Mouse (Mus musculus) layer of hippocampus, postnatal 10 days (tissue): Measurements from ENCODE around the gene Olfr1366. TPM values are rescaled to one million over a fixed set of nuclear protein-coding genes. Genes with fewer than 3 reads are reported as not detected.
"Not testable (repeated sequence)": the region's sequence is repeated elsewhere in the genome, so short reads cannot be mapped to it uniquely, and the experiment has no call there.

Experiments
- DNase-seq, 2 experiments: peaks; one replicate each; pipeline ENCODE4 v3.0.0; 2021; ENCODE audit warnings: low spot score in 2 of 2
- long read RNA-seq: library from polyadenylated mRNA; stranded (forward); transcript quantifications from one replicate; pipeline ENCODE4 v2.0.0, GENCODE M21; 2023
- total RNA-seq, 2 experiments: library from RNA; stranded (reverse); gene quantifications; 2 replicates each; pipeline ENCODE4 v1.2.3; 2021

Olfr1366 gene
- not detected for total RNA-seq
- long read RNA-seq, result 0 reads

GRCm38 (mm10) chr13:21542708-21543107, at the start of gene Olfr1366:
Olfr1366 (minus strand) TSS chr13:21542808.
- no peak for DNase-seq

DNA sequence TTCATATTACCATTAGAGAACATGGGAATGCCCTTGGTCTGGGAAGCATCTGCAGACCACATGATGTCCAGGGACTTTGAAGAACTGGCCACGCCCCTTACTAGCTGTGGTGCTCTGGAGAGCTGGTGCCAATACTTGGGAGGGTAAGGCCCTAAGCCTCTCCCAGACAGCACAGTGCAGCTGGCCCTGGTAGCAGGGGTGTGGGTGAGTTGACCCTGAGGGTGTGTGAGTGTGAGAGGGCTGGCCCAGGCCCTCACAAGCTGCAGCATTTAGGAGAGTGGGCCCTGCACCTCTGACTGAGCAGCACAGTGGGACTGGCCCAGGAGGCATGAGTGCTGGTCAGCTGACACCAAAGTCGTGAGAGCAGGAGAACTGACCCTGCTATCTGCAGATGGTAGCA, 49.0 kb upstream of the Olfr1366 start:
- no peak for DNase-seq

GRCm38 (mm10) chr13:21581659-21582058, 39.1 kb upstream of the Olfr1366 start, which contains the start of gene Olfr1364:
Olfr1364 (minus strand) TSS chr13:21581759.
- DNase-seq, result no peak

DNA sequence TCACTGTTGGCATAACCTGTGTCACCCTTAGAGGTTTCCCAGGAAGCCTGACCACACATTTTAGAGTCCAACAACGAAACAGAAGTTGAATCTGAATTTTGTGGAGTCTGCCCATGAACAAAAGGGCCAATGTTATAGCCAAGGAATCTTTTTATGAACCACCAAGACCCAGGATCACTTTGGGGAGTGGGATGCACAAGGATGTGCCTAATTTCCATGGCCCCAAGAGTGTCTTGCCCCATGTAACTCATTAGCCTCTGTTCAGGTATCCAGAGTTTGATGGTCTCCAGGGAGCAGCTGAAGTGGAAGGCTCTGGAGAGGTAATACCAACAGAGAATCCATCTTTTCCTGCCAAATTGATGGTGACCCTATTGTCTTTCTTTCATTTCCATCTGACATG, 17.2 kb upstream of the Olfr1366 start, which contains the start of gene Olfr1535:
Gene Olfr1535, minus strand, starts transcription at position 101 of the 400 bp plus-strand sequence.
- no peak for DNase-seq

DNA sequence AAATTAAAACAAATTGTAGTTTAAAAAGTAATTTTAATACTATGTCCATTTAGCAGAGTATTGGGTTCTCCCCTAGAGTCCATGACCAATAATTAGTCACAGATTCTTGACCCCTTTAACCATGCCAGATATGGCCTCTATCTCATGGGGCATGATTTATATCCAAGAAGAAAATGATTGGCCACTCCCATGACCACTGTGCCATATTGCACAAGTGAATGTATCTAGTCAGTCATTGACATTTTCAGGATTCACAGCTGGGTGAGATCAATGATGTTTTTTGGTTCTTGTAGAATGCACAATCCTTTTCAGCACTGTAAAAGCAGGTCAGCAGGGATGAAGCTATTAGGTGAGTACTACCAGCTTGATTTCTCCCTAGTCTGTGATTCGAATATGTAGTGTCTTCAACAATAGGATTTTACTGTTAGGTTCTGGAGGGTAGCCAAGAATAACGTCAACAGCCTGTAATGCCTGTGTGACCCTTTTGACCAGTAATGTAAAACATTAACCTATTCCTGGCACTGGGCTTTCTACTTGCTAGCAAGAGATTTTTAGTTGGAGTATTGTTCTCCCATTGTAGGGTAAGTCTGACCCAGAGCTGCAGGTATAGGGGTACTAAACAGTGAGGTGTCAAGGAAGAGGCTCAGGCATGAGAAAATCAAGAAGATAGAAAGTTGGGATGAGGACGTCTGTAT, 8.0 kb upstream of the Olfr1366 start:
- no peak for DNase-seq

GRCm38 (mm10) chr13:21549487-21549886, 6.9 kb upstream of the Olfr1366 start:
- DNase-seq, result no peak

GRCm38 (mm10) chr13:21530781-21531201, 11.8 kb downstream of the Olfr1366 start, which contains the start of gene Zkscan8:
Zkscan8 (minus strand) TSS chr13:21531120.
- DNase-seq, result peak; percentile 86 to 92

GRCm38 (mm10) chr13:21530136-21530535, 12.5 kb downstream of the Olfr1366 start:
- no peak for DNase-seq

GRCm38 (mm10) chr13:21506221-21506649, 36.4 kb downstream of the Olfr1366 start:
- peak; percentile 71 to 78 for DNase-seq

DNA sequence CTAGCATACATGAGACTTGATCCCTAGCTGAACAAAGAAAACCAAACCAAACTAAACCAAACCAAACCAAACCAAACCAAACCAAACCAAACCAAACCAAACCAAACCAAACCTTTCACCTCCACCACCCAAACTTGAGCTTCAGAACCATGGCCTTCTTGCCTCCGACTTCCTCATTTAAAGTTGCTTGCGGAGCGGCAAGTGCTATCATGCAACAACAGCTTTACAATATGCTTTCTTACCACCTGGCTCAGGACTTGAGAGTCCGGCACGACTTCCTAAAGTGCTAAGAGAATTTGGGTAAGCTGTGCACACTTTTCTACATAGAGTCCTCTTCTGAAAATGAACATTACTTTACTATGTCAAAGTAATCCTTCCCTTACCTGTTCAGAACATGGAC, 40.3 kb downstream of the Olfr1366 start:
- no peak for DNase-seq

DNA sequence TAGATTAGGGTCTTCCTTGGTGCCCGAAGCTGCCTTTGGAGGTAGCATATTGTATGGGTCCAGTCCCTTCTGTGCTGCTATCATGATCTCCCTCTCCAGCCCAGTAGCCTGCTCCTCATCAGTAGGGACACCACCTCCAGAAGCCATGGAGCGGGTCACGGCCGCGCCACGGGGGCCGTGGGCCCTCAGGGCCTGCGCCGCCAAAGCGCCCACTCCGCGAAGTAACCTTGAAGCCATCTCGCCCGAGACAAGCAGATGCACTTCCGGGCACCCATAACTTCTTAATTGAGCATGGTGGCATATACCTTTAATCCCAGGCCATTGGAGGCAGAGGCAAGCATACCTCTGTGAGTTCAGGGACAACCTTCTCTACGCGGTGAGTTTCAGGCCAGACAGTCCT, 41.4 kb downstream of the Olfr1366 start, which contains the start of gene Gm11273:
Gene Gm11273, minus strand, starts transcription at position 237 of the 400 bp plus-strand sequence.
- DNase-seq, result not testable (repeated sequence)

- no peak for DNase-seq
Measured at GRCm38 (mm10) chr13:21495080-21495479, 47.5 kb downstream of the Olfr1366 start, which contains the start of gene AK157302. AK157302 (plus strand) TSS chr13:21495223.

GRCm38 (mm10) chr13:21492847-21493246, 49.8 kb downstream of the Olfr1366 start:
- DNase-seq, result no peak

DNA sequence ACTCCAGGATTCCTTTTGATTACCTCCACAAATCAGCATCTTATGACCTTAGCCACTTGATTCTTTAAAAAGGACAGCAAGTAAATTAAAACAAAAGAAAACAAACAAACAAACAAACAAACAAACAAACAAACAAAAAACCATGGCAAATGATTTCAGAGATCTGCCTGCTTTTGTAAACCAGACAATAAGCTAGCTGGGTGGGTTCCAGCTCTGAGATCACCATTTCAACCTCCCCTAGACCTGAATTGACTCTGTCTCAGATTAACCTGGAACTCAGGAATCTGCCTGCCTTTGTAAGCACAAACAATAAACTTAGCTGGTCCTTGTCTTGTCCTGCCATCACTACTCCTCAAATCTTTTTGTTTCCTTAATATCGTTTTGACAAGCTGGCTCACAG, 55.7 kb downstream of the Olfr1366 start:
- no peak for DNase-seq

Other genes starting within 250 kb of the Olfr1366 start
- gene Gpx6, start 230.7 kb downstream of the Olfr1366 start, total RNA-seq, result not detected
- not detected for gene Olfr1367, start 195.9 kb downstream of the Olfr1366 start, total RNA-seq
- 10 to 100 TPM in 1 of 2 experiments, 1 to 10 TPM in 1; 9.9 to 10.2 TPM for gene Zscan12, start 180.0 kb downstream of the Olfr1366 start, total RNA-seq
- 10 to 100 TPM; 41.7 to 42.0 TPM for gene Zkscan3, start 140.1 kb downstream of the Olfr1366 start, total RNA-seq
- 1 to 10 TPM; 1.4 to 1.7 TPM for gene Pgbd1, start 101.8 kb downstream of the Olfr1366 start, total RNA-seq
- gene Zscan26, start 89.1 kb downstream of the Olfr1366 start, total RNA-seq, result 10 to 100 TPM; 26.9 to 29.4 TPM
- 1 to 10 TPM; 1.0 to 1.2 TPM for gene Nkapl, start 74.3 kb downstream of the Olfr1366 start, total RNA-seq
- 1 to 10 TPM; 6.6 to 7.9 TPM for gene Zkscan4, start 63.9 kb downstream of the Olfr1366 start, total RNA-seq
- gene Gm10065, start 63.4 kb downstream of the Olfr1366 start, total RNA-seq, result not detected
- gene AK157302, start 47.6 kb downstream of the Olfr1366 start, total RNA-seq, result 10 to 100 TPM; 16.0 to 17.7 TPM
- gene Gm11273, start 41.4 kb downstream of the Olfr1366 start, total RNA-seq, result 10 to 100 TPM; 48.8 to 72.4 TPM
- gene Zkscan8, start 11.7 kb downstream of the Olfr1366 start, total RNA-seq, result 10 to 100 TPM; 12.9 to 15.9 TPM
- not detected for gene Olfr1535, start 17.1 kb upstream of the Olfr1366 start, total RNA-seq
- gene Olfr1364, start 39.0 kb upstream of the Olfr1366 start, total RNA-seq, result not detected
- gene Olfr1362, start 71.2 kb upstream of the Olfr1366 start, total RNA-seq, result not detected
- gene Olfr11, start 99.7 kb upstream of the Olfr1366 start, total RNA-seq, result not detected
- not detected for gene Olfr1361, start 120.6 kb upstream of the Olfr1366 start, total RNA-seq
- gene Olfr1360, start 134.6 kb upstream of the Olfr1366 start, total RNA-seq, result not detected
- not detected for gene Olfr1359, start 155.3 kb upstream of the Olfr1366 start, total RNA-seq
- 10 to 100 TPM; 55.7 to 83.1 TPM for gene Hist1h2bl, start 173.3 kb upstream of the Olfr1366 start, total RNA-seq
- gene Hist1h2ai, start 173.6 kb upstream of the Olfr1366 start, total RNA-seq, result 10 to 100 TPM; 69.8 to 77.4 TPM
- gene Hist1h3h, start 174.9 kb upstream of the Olfr1366 start, total RNA-seq, result 100 to 1,000 TPM; 100 to 141 TPM
- gene Hist1h2bm, start 179.2 kb upstream of the Olfr1366 start, total RNA-seq, result 10 to 100 TPM; 17.6 to 20.3 TPM
- gene Hist1h4j, start 192.3 kb upstream of the Olfr1366 start, total RNA-seq, result 10 to 100 TPM; 22.7 to 23.3 TPM
- gene Hist1h4k, start 207.7 kb upstream of the Olfr1366 start, total RNA-seq, result 100 to 1,000 TPM; 312 to 419 TPM
- gene Hist1h2ak, start 211.0 kb upstream of the Olfr1366 start, total RNA-seq, result 10 to 100 TPM; 27.8 to 28.5 TPM
- 10 to 100 TPM; 26.0 to 38.7 TPM for gene Hist1h2bn, start 211.3 kb upstream of the Olfr1366 start, total RNA-seq
- 10 to 100 TPM; 33.1 to 44.1 TPM for gene Hist1h1b, start 237.8 kb upstream of the Olfr1366 start, total RNA-seq
- 100 to 1,000 TPM in 1 of 2 experiments, 10 to 100 TPM in 1; 85.1 to 110 TPM for gene Hist1h3i, start 240.6 kb upstream of the Olfr1366 start, total RNA-seq
- 10 to 100 TPM; 11.0 to 16.4 TPM for gene Hist1h2an, start 244.4 kb upstream of the Olfr1366 start, total RNA-seq
- 10 to 100 TPM; 22.4 to 23.5 TPM for gene Hist1h2bp, start 244.7 kb upstream of the Olfr1366 start, total RNA-seq